Mouse (Mus musculus): ENCODE measurements around the gene Pkhd1. TPM values are rescaled to one million over a fixed set of nuclear protein-coding genes. Genes with fewer than 3 reads are reported as not detected.

Gene Pkhd1
- polyA plus RNA-seq, 1 experiment from 2014 or later, result 0.54 TPM

DNA sequence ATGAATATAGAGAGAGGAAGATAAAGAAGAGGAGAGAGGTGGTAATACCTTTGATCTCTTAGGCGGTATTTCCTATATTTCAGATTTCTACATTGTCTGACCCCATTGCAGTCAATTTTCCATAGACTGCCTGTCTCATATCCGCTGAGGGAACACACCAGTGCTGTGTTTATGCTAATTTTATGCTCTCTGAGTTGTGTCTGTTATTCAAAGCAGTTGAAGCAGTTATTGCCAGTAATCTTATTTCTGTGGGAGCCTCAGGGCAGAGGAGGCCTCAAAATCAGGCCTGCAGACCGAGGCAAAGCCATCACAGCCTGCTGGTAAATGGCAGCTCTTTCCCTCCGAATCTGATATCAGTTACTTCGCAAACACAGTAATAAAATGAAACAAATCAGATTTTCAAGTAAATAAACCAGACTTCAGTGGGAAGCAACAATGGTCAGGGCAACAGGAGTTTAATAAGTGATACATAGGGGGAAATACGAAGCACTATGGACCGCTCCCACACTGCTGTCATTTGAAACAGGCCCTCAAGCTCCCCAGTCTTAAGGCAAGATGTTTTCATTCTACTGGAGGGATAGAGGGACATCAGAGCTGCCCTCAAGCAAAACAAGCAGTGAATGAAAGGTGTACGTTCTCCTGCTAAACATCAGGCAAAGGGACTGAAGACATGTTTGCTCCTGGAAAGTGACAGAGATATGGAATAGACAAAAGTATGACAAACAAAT is 599.5 kb downstream of the Pkhd1 start:
- Histone ChIP-seq H3K4me1 (replicated peaks) (no peaks in the 10 kb centered on the region), H3K4me3 (replicated peaks) (no peak overlapping the region), H3K36me3 (no peaks in the 10 kb centered on the region), H3K27ac (no peak overlapping the region), H3K4me2 (replicated peaks) (no peak overlapping the region), H3K27me3 (replicated peaks) (no peaks in the 10 kb centered on the region), H3K9me3 (no peaks in the 10 kb centered on the region), H3K9ac (no peak overlapping the region)
- no peak for ATAC-seq
- 78% methylated on average over 8 of the region's 8 CpGs for WGBS

DNA sequence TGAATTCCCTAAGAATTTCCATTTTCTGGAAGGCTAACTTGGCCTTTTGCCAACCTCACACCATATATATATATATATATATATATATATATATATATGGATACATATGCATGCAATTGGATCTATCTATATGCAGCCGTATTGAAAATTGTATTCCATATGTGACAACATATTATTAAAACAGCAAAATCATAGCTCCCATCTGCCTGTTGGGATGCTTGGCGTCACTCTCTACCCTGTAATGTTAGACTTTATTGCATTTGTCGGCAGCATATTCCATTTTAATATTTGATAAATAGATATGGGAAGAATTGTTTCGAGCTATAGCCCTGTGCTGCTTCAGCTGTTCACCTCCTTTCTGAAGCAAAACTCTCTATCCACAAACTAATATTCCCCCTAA is 600.2 kb downstream of the Pkhd1 start:
- Histone ChIP-seq H3K36me3 (no peaks in the 10 kb centered on the region), H3K4me2 (replicated peaks) (no peak overlapping the region), H3K9me3 (no peaks in the 10 kb centered on the region), H3K27me3 (replicated peaks) (no peaks in the 10 kb centered on the region), H3K4me1 (replicated peaks) (no peaks in the 10 kb centered on the region), H3K27ac (no peak overlapping the region), H3K4me3 (replicated peaks) (no peak overlapping the region), H3K9ac (no peak overlapping the region)
- no peak for ATAC-seq
- WGBS, result 90% methylated on average over 4 of the region's 4 CpGs

Other genes starting within 250 kb of the Pkhd1 start
- gene Il17a, start 112.8 kb upstream of the Pkhd1 start, polyA plus RNA-seq (2015; fragmentation: Nextera tagmentation; extraction: Ambion mirVana), result not detected in 2 replicates
- gene Il17f, start 172.6 kb upstream of the Pkhd1 start, polyA plus RNA-seq (2015; fragmentation: Nextera tagmentation; extraction: Ambion mirVana), result not detected in 2 replicates
- 118 and 125 TPM in 2 replicates for gene Mcm3, start 202.2 kb upstream of the Pkhd1 start, polyA plus RNA-seq (2015; fragmentation: Nextera tagmentation; extraction: Ambion mirVana)

Data from intestine, embryonic 15.5 days (tissue).